Mouse (Mus musculus): Measurements from ENCODE around the gene Rapgef4. TPM values are rescaled to one million over a fixed set of nuclear protein-coding genes. Genes with fewer than 3 reads are reported as not detected.
"Not testable (repeated sequence)": the region's sequence is repeated elsewhere in the genome, so short reads cannot be mapped to it uniquely, and the experiment has no call there.

The Rapgef4 gene
- total RNA-seq, 2 experiments from 2014 or later = 14.1 to 15.0 TPM

DNA sequence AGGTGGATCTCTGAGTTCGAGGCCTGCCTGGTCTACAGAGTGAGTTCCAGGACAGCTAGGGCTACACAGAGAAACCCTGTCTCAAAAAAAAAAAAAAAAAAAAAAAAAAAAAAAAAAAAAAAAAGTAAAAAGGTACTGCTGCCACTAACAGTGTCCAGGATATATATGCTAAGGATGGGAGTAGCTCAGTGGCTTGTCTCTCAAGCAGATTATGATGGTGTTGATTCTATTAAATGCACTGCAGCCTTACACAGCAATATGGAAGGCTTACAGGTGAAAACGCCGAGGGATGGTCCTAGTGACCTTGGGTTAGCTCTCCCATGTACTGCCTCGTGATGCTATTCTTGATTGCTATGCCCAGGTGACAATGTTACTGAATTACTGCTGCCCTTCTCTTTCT is 160.7 kb downstream of the Rapgef4 start:
- intact Hi-C loops (cut with DNase I); DNase-seq: not testable (repeated sequence)

GRCm38 (mm10) chr2:72143413-72143812 is 162.4 kb downstream of the Rapgef4 start:
- intact Hi-C loops (cut with DNase I) = no loop called here
- no peak for DNase-seq

DNA sequence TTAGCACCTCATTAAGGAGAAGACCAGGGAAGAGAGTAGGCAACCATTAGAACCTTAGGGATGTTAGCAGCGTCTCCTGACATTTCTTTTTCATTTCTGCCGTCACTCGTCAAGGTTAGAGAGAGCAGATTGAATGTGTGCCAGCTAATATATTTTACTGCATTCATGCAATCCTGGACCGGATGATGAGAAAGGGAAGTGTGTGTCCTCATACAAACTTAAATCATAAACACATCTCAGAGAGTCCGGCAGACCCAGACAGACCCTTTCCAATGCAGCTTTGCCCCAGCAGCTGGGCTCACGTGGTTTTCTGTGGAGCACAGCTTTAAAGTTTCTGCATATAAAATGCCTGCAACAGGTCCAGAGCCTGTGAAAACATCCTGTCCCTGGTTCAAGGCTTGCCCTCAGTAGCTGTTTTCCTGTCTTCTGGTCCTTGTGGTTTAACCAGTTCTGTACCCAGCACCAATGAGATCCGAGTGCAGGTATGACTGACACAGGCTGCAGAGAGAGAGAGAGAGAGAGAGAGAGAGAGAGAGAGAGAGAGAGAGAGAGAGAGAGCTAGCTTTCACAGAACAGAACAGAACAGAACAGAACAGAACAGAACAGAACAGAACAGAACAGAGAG is 163.6 kb downstream of the Rapgef4 start:
- intact Hi-C loops (cut with DNase I) = no loop called here
- DNase-seq = no peak

- DNase-seq = no peak
- intact Hi-C loops (cut with DNase I) = no loop called here
Observed at GRCm38 (mm10) chr2:72145281-72145875, 164.3 kb downstream of the Rapgef4 start.

GRCm38 (mm10) chr2:72146061-72146460 is 165.0 kb downstream of the Rapgef4 start:
- intact Hi-C loops (cut with DNase I) = no loop called here
- no peak for DNase-seq

GRCm38 (mm10) chr2:72147246-72147645 is 166.2 kb downstream of the Rapgef4 start:
- DNase-seq = no peak
- intact Hi-C loops (cut with DNase I) = no loop called here

GRCm38 (mm10) chr2:72147695-72148094 is 166.7 kb downstream of the Rapgef4 start:
- DNase-seq = no peak
- intact Hi-C loops (cut with DNase I) = no loop called here

GRCm38 (mm10) chr2:72148647-72149046 is 167.6 kb downstream of the Rapgef4 start:
- DNase-seq = peak in 1 of 2 experiments; percentile 30

DNA sequence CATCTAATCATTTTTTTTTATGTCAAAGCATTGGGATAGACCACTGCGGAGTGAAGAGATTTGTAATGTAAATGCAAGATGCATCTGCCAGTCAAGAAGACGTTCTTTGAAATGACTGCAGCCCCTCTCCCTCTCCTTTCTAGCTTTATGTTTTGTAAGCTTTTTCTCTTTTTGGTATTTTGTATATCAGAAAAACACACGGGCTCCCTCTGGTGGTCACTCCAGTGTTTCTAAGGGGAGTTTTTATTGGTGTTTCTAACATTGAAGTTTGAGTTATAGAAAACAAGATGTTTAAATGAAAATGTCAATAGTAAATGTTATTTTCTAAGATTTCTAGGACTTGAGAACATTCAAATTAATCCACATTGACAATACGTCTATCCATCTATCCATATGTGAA is 168.0 kb downstream of the Rapgef4 start:
- intact Hi-C loops (cut with DNase I) = loop anchor here (1.0 kb wide), 3 partner anchors 53 to 111 kb away; no protein-coding TSS in a partner anchor
- DNase-seq = peak; percentile 67 to 83

More at GRCm38 (mm10) chr2:72148647-72149046, 167.6 kb downstream of the Rapgef4 start:
- intact Hi-C loops (cut with DNase I) = loop anchor here (1.0 kb wide), 3 partner anchors 52 to 110 kb away; no protein-coding TSS in a partner anchor

- intact Hi-C loops (cut with DNase I) = loop anchor here (10.0 kb wide), 1 partner anchor 257 kb away; no protein-coding TSS in a partner anchor
- no peak for DNase-seq
Observed at GRCm38 (mm10) chr2:72151792-72152554, 170.9 kb downstream of the Rapgef4 start.

DNA sequence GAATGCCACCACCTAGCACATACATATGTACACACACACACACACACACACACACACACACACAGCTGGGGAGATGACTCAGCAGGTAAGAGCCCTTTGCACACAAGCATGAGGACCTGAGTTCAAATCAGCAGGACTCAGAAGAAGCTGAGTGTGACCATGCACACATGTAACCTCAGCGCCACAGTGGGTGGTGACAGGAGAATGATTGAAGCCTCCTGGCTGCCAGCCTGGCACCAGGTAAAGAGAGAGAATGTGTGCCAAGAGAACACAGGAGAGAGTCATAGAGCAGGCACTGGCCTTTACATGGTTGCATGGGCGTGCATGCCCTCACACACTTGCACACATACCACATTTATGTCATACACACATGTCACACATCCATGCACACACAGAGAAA is 171.7 kb downstream of the Rapgef4 start:
- intact Hi-C loops (cut with DNase I) = loop anchor here (10.0 kb wide), 1 partner anchor 258 kb away; no protein-coding TSS in a partner anchor
- no peak for DNase-seq

DNA sequence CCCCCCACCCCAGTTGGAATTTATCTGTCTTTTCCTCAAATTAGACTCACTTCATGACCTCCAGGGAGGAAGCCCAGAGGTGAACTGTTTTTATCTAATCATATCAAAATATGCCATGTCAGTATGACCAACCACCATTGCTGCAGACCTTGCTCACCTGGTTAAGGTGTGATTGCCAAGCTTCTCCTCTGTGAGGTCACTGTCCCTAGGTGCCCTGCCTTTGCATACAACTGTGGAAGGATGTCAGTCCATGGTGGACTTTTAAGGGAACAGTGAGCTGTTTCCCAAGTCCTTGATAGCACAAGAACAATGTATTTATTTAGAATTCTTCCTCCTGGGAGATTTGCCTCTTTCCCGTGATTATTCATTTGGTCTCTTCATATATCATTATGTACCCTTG is 172.8 kb downstream of the Rapgef4 start:
- intact Hi-C loops (cut with DNase I) = loop anchor here (10.0 kb wide), 1 partner anchor 259 kb away; no protein-coding TSS in a partner anchor
- no peak for DNase-seq

DNA sequence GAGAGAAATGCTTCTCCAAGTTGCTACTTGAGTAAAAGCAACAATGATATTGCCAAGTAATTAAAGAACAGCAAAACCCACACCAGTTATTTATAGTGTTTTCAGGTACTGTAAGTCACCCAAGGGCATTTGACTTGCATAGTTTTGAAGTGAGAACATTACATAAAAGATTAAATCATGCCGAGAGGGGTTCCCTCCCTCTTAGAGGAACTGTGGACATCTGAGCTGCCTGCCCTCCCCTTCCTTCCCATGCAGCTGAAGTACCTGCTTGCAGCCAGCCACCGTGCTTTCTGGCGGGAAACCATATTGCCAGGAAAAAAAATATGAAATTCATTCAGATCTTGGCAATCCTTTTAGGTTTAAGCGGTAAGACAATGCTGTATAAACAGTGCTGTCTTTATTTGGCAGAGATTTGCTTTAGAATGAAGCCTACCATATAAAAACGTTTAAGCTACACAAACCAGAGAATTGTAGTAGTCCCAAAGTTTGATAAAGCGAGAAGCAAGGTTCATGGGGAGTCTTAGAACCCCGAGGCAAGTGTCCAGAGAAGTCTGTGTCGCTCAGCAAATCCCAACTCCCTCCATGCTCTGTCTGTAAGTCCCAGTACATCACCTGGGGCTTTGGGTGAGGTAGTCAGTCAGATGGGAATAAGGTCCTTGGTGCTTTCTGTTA is 174.2 kb downstream of the Rapgef4 start:
- intact Hi-C loops (cut with DNase I) = loop anchor here (10.0 kb wide), 1 partner anchor 260 kb away; no protein-coding TSS in a partner anchor
- no peak for DNase-seq

- no peak for DNase-seq
- intact Hi-C loops (cut with DNase I) = loop anchor here (10.0 kb wide), 1 partner anchor 262 kb away; no protein-coding TSS in a partner anchor
Observed at GRCm38 (mm10) chr2:72156484-72156883, 175.4 kb downstream of the Rapgef4 start.

GRCm38 (mm10) chr2:72157561-72157960 is 176.5 kb downstream of the Rapgef4 start:
- intact Hi-C loops (cut with DNase I) = loop anchor here (10.0 kb wide), 1 partner anchor 263 kb away; no protein-coding TSS in a partner anchor
- peak; percentile 13 to 27 for DNase-seq

GRCm38 (mm10) chr2:72158045-72158444 is 177.0 kb downstream of the Rapgef4 start:
- DNase-seq = no peak
- intact Hi-C loops (cut with DNase I) = loop anchor here (10.0 kb wide), 1 partner anchor 263 kb away; no protein-coding TSS in a partner anchor

DNA sequence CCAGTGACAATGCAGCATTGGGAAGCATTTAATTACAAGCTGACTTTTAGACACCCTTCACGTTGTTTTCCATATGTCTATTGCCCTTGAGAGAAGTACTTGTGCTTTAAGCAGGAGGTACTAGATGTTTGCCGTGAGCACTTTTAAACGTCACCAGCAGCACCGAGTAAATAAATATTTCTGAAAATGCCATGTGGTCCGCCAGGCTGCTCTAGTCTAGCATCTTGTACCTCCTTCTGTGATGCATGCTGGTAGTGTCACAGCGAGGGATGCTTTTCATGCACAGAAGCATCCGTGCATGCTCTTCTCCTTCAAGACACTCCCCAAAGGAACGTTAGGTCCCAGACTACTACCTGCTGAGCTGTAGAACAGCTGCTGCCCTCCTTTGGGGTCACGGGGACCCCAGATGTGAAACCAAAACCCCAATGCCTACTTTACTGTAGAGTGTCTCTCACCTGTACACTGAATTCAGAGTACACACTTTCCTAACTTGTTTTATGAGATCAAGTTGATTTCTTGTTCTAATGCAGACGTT is 177.7 kb downstream of the Rapgef4 start:
- no peak for DNase-seq
- intact Hi-C loops (cut with DNase I) = loop anchor here (10.0 kb wide), 1 partner anchor 264 kb away; no protein-coding TSS in a partner anchor

DNA sequence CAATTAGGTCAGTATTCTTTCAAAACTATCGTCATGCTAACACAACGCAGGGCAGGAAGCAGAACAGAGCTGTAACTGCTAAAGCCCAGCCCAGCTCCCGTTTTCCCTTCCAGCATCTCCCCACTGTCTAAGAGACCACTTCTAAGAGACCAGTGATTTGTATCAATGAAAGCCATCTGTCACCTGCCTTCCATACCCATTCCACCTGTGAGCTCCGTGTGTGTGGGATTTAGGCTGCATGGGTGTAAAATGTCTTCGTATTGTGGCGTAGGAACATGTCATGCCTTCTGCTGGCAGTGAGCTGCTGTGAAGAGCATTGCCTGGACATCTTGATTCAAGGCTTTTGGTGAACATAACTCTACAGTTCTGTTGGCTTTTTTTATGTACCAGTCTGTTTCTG is 178.2 kb downstream of the Rapgef4 start:
- no peak for DNase-seq
- intact Hi-C loops (cut with DNase I) = loop anchor here (10.0 kb wide), 1 partner anchor 264 kb away; no protein-coding TSS in a partner anchor

DNA sequence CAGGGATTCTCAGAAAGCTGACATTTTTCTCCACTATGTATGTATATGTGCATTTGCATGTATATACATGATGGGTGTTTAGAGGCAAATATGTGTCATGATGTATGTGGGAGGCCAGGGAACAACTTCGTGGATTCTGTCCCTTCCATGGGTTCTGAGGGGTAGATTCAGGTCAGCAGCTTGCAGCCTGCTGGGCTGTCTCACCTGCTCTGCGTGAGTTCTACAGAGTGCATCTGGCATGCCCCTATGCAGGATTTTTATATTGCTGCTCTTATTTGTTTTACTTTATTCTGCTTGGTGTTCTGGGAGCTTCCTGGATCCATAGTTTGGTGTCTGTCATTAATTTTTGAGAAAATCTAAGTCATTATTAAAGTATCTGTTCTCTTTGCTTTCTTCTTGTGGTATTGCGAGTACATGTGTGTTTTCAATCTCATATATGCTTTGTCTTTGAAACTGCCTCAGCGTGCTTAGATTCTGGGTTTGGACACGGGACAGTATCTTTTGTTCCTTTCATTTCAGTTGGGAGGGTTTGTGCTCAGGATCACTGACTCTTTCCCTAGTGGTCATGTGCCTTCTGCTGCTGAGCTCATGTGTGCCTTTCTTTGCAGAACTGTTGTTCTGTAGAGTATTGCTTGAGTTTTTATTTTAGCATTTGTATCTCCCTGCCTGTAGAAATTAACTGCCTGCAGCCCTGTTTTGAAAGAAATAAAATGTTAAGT is 184.3 kb downstream of the Rapgef4 start:
- no peak for DNase-seq
- intact Hi-C loops (cut with DNase I) = no loop called here
